Mouse (Mus musculus): ENCODE data around the gene Insr. TPM values are rescaled to one million over a fixed set of nuclear protein-coding genes. Genes with fewer than 3 reads are reported as not detected.

Insr gene
- total RNA-seq, 1 experiment from 2014 or later: 32.2 TPM

- no peak for ATAC-seq (ENCODE audit: extremely low read depth, insufficient number of reproducible peaks, low FRiP score, poor library complexity, severe bottlenecking)
Observed at GRCm38 (mm10) chr8:3278181-3278820, 1.1 kb downstream of the Insr start.

GRCm38 (mm10) chr8:3277266-3277665, 2.2 kb downstream of the Insr start:
- ATAC-seq (ENCODE audit: extremely low read depth, insufficient number of reproducible peaks, low FRiP score, poor library complexity, severe bottlenecking): no peak

GRCm38 (mm10) chr8:3276009-3276408, 3.4 kb downstream of the Insr start:
- ATAC-seq (ENCODE audit: extremely low read depth, insufficient number of reproducible peaks, low FRiP score, poor library complexity, severe bottlenecking): no peak

GRCm38 (mm10) chr8:3275189-3275588, 4.2 kb downstream of the Insr start:
- ATAC-seq (ENCODE audit: extremely low read depth, insufficient number of reproducible peaks, low FRiP score, poor library complexity, severe bottlenecking): no peak

- no peak for ATAC-seq (ENCODE audit: extremely low read depth, insufficient number of reproducible peaks, low FRiP score, poor library complexity, severe bottlenecking)
Observed at GRCm38 (mm10) chr8:3273799-3274198, 5.6 kb downstream of the Insr start.

GRCm38 (mm10) chr8:3267449-3267761, 12.0 kb downstream of the Insr start:
- ATAC-seq (ENCODE audit: extremely low read depth, insufficient number of reproducible peaks, low FRiP score, poor library complexity, severe bottlenecking): no peak

GRCm38 (mm10) chr8:3266686-3267448, 12.6 kb downstream of the Insr start:
- ATAC-seq (ENCODE audit: extremely low read depth, insufficient number of reproducible peaks, low FRiP score, poor library complexity, severe bottlenecking): no peak

- no peak for ATAC-seq (ENCODE audit: extremely low read depth, insufficient number of reproducible peaks, low FRiP score, poor library complexity, severe bottlenecking)
Observed at GRCm38 (mm10) chr8:3265182-3265581, 14.2 kb downstream of the Insr start.

GRCm38 (mm10) chr8:3262779-3263178, 16.6 kb downstream of the Insr start:
- ATAC-seq (ENCODE audit: extremely low read depth, insufficient number of reproducible peaks, low FRiP score, poor library complexity, severe bottlenecking): no peak

- no peak for ATAC-seq (ENCODE audit: extremely low read depth, insufficient number of reproducible peaks, low FRiP score, poor library complexity, severe bottlenecking)
Observed at GRCm38 (mm10) chr8:3261101-3261500, 18.3 kb downstream of the Insr start.

GRCm38 (mm10) chr8:3260127-3260811, 19.1 kb downstream of the Insr start:
- no peak for ATAC-seq (ENCODE audit: extremely low read depth, insufficient number of reproducible peaks, low FRiP score, poor library complexity, severe bottlenecking)

- no peak for ATAC-seq (ENCODE audit: extremely low read depth, insufficient number of reproducible peaks, low FRiP score, poor library complexity, severe bottlenecking)
Observed at GRCm38 (mm10) chr8:3256147-3256940, 23.1 kb downstream of the Insr start.

- no peak for ATAC-seq (ENCODE audit: extremely low read depth, insufficient number of reproducible peaks, low FRiP score, poor library complexity, severe bottlenecking)
Observed at GRCm38 (mm10) chr8:3255321-3255720, 24.1 kb downstream of the Insr start.

- ATAC-seq (ENCODE audit: extremely low read depth, insufficient number of reproducible peaks, low FRiP score, poor library complexity, severe bottlenecking): no peak
Observed at GRCm38 (mm10) chr8:3253179-3253578, 26.2 kb downstream of the Insr start.

GRCm38 (mm10) chr8:3252665-3253064, 26.8 kb downstream of the Insr start:
- ATAC-seq (ENCODE audit: extremely low read depth, insufficient number of reproducible peaks, low FRiP score, poor library complexity, severe bottlenecking): no peak

GRCm38 (mm10) chr8:3251101-3251500, 28.3 kb downstream of the Insr start:
- ATAC-seq (ENCODE audit: extremely low read depth, insufficient number of reproducible peaks, low FRiP score, poor library complexity, severe bottlenecking): peak; percentile 43

- no peak for ATAC-seq (ENCODE audit: extremely low read depth, insufficient number of reproducible peaks, low FRiP score, poor library complexity, severe bottlenecking)
Observed at GRCm38 (mm10) chr8:3249886-3250285, 29.5 kb downstream of the Insr start.

GRCm38 (mm10) chr8:3248704-3249103, 30.7 kb downstream of the Insr start:
- peak; percentile 54 for ATAC-seq (ENCODE audit: extremely low read depth, insufficient number of reproducible peaks, low FRiP score, poor library complexity, severe bottlenecking)

- peak; percentile 75 for ATAC-seq (ENCODE audit: extremely low read depth, insufficient number of reproducible peaks, low FRiP score, poor library complexity, severe bottlenecking)
Observed at GRCm38 (mm10) chr8:3247129-3247528, 32.3 kb downstream of the Insr start.
